Mouse (Mus musculus) ES-E14 (cell line): ENCODE measurements around the gene Fhit.

Experiments used
- CHD2 ChIP-seq: IDR thresholded peaks from 2 replicates; pipeline ENCODE4 v1.6.1; 2014; ENCODE audit warnings: mild to moderate bottlenecking, low read depth, low read length, inconsistent platforms
- MAFK ChIP-seq: IDR thresholded peaks from 2 replicates; pipeline ENCODE4 v1.6.1; 2014; ENCODE audit warnings: mild to moderate bottlenecking, low read depth, low read length, inconsistent platforms; ENCODE audit not compliant: insufficient read depth
- ZC3H11A ChIP-seq: IDR thresholded peaks from 2 replicates; pipeline ENCODE4 v1.6.1; 2012; ENCODE audit warnings: low read depth, mild to moderate bottlenecking, inconsistent platforms, low read length, borderline replicate concordance
- ZNF384 ChIP-seq: IDR thresholded peaks from 2 replicates; pipeline ENCODE4 v1.6.1; 2012; ENCODE audit warnings: low read depth, low read length, inconsistent platforms

- no peak for TF ChIP-seq ZNF384
- no peak for TF ChIP-seq CHD2
- TF ChIP-seq MAFK = no peak
- no peak for TF ChIP-seq ZC3H11A
Measured at GRCm38 (mm10) chr14:10022304-10022703, 1139.5 kb downstream of the Fhit start.
